Mouse (Mus musculus): ENCODE measurements around the gene Thra.

Gene Thra

DNA sequence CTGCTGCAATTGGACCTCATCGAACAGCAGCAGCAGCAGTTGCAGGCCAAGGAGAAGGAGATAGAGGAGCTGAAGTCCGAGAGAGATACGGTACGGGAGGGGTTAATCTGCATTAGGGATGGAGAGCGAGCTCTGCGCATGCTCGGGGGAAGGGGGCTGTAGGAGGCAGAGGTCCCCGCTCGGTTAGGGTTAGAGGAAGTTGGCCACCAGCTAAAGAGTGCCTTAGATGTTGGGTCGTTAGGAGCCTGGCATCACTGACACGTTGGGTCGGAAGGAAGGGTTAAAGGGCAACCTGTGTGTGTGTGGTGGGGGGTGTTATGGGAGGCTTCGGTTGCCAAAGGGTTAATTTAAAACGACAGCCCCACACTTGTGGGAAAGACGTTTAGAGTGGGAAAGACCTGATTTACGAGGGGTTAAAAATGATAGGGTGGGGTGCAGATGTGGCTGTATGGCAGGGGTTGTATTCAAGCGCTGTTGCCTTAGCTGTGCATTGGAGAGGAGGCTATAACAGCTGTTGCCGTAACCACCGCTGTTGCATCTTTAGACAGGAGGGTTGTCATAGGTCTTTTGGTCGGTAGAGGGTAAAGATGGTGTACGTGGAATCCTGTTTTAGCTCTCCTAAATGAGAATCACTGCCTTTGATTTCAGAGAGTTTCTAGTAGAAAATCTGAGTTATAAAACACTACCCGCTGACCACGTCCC lies 56.2 kb downstream of the Thra start:
- DNase-seq (ENCODE audit: low spot score): peak; percentile 68

DNA sequence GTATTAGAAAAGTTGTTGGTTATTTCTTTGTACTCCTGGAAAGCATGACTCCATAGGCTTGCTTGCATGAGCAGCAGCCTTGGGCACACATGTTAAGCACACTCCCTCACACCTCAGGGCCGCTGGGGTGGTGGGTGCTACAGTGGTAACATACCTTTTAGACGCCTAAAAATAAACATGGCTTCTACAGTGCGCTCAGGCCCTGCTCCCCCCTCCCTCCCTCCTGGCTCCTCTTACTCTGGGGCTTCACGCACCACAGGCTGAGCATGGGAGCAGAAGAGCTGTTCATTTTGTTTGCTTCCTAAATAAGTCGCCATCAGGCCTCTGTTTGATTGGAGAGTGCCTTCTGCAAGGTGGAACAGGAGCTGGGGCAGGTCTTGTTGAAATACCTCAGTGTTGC lies 56.9 kb downstream of the Thra start:
- DNase-seq (ENCODE audit: low spot score): no peak

- DNase-seq (ENCODE audit: low spot score): no peak
Measured at GRCm38 (mm10) chr11:98797909-98798308, 57.5 kb downstream of the Thra start.

- DNase-seq (ENCODE audit: low spot score): no peak
Measured at GRCm38 (mm10) chr11:98804605-98805004, 64.2 kb downstream of the Thra start, which contains the start of gene Casc3. Casc3 (plus strand) TSS chr11:98804905.

DNA sequence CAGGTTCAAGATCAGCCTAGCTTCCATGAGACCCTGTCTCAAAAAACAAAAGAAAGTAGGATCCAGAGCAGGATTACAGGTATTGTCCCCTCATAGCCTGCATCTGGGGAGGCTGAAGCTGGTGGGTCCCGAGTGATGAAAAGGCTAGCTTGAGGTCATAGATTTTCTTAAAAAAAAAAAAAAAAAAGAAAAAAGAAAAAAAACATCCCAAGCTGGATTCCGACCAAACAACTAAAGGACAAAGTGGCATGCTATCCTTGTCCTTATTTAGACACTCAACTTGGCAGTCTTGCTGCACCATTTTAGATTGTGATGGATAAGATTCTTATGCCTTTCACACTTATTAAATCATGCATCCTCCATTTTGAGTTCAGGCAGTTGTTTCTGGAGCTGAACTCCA lies 68.0 kb downstream of the Thra start:
- no peak for DNase-seq (ENCODE audit: low spot score)

GRCm38 (mm10) chr11:98809457-98810290 lies 69.2 kb downstream of the Thra start:
- peak; percentile 99 for DNase-seq (ENCODE audit: low spot score)

DNA sequence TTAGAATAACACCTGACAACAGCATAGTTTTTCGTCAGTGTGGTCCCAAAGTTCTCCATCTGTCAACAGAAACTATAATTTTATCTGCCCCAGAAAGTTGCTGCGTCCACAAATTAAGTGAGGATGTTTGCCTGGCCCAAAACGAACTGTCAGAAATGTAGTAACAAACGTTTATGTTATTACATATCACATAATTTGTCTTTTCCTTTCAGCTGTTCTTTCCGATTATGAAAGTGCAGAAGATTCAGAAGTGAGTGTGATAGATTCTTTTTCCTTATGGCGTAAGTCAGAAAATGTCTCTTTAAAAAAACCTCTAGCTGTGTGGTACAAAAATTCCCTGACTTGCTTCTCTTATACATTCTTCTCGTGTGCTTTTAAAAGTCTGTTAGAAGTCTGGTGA lies 70.2 kb downstream of the Thra start:
- no peak for DNase-seq (ENCODE audit: low spot score)

GRCm38 (mm10) chr11:98816706-98817239 lies 76.3 kb downstream of the Thra start:
- DNase-seq (ENCODE audit: low spot score): no peak

Measured in urinary bladder, postnatal 14 days (tissue).